Mouse (Mus musculus) subcutaneous adipose tissue, adult 2 months (tissue): Measurements from ENCODE around the gene Npy. TPM values are rescaled to one million over a fixed set of nuclear protein-coding genes. Genes with fewer than 3 reads are reported as not detected.

Experiments
- polyA plus RNA-seq: library from polyadenylated mRNA; depleted of rRNA; stranded (reverse); fragments of >200 nt; gene quantifications from 2 replicates; pipeline ENCODE4 v1.2.3, GENCODE M21; 2012; ENCODE audit warnings: low replicate concordance; rRNA removed

Npy gene
- polyA plus RNA-seq: 0.44 and 2.6 TPM in 2 replicates

GRCm38 (mm10) chr6:49821961-49822870, at the start of gene Npy:
TSS of gene Npy (plus strand) at chr6:49822710.

